Mouse (Mus musculus) small intestine, adult 10 weeks (tissue): ENCODE data around the gene Serpina1b. TPM values are rescaled to one million over a fixed set of nuclear protein-coding genes. Genes with fewer than 3 reads are reported as not detected.

Experiments used
- polyA plus RNA-seq: library from polyadenylated mRNA; stranded (reverse); fragments of 350-450 nt; fragmentation: Illumina TruSeq; extraction: RNeasy Lipid Tissue Mini Kit (QIAGEN cat#74804); gene quantifications from one replicate; pipeline ENCODE4 v1.2.3, GENCODE M21; 2014; ENCODE audit warnings: low replicate concordance

The Serpina1b gene
- 2.2 TPM for polyA plus RNA-seq

DNA sequence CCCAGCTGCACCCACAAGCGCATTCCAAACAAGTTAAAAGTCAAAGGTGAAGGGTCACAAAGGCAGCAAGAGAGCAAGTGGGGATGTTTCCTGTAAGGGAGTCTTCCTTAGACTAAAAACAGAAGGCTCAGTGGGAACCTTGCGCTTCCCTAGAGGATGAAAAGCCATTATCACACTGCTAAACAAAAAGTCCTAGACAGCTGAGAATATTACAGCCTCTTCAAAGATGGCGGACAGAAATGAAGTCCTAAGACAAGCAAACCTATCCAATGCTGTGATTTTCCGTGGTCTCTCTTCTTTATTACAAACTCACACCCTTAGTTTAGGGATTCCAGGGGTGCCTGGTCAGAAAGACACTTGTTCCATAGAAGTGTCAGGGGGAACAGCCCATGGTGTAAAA lies at the start of gene Serpina1b:
Serpina1b (minus strand) TSS at position 101 of the 400 bp plus-strand sequence.

GRCm38 (mm10) chr12:103863101-103863974 lies 33.2 kb upstream of the Serpina1b start, which contains the start of gene Serpina1a:
Gene Serpina1a, minus strand, starts transcription at chr12:103863562.

DNA sequence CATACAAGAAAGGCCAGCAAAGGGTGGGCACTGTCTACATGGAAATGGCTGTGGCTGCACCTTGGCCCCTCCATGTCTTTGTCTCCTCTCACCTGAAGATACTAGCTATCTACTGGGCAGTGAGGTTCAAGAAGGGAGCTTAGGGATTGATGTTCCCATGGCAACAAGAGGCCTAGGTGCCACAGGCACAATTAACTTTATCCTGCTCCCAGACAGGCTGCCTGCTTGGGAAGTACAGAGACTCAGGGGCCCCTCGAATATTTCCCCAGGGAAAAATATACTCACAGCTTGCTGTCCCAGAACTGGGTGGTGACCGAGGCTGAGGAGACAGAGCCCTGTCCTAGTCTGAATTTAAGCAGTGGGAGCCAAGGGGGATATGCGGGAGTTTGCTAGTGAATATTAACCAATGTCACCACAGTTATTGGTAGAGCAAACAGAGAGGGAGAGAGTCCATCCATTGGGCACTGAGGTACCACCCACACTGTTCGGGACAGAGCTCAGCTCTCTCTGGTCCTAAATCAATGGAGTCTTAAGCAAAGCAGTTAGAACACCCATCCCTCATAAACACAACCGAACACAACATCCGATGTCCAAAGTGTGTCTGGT lies 56.8 kb downstream of the Serpina1b start, which contains the start of gene Serpina1d:
Serpina1d (minus strand) TSS at position 347 of the 606 bp plus-strand sequence.

DNA sequence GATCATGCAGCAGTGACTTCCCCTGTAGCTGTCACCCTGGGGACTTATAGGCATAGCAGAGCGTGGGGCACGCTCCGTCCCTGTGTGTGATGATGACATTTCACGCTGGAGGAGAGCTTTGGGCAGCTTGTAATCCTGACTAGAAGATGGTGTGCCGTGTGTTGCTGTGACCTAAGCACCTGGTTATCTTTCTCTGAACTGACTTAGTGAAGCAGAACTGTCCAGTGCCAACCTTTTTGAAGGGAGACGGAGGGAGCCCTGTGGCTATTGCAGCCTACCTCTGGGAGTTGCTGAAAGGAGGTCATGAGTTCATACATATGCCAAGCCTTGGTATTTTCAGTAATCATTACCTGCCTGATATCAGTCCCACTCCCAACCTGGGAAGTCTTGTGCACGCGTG lies 134.7 kb downstream of the Serpina1b start, which contains the start of gene Serpina1f:
Serpina1f (minus strand) TSS at position 101 of the 400 bp plus-strand sequence.

Other genes with a start within 250 kb of the Serpina1b start
- gene Serpina10, start 198.9 kb downstream of the Serpina1b start, polyA plus RNA-seq = not detected
- not detected for gene Serpina6, start 173.2 kb downstream of the Serpina1b start, polyA plus RNA-seq
- not detected for gene Serpina16, start 154.2 kb downstream of the Serpina1b start, polyA plus RNA-seq
- gene Serpina1f, start 134.8 kb downstream of the Serpina1b start, polyA plus RNA-seq = not detected
- gene Serpina1d, start 56.8 kb downstream of the Serpina1b start, polyA plus RNA-seq = 0.63 TPM
- 0.59 TPM for gene Serpina1a, start 33.2 kb upstream of the Serpina1b start, polyA plus RNA-seq
- 2.3 TPM for gene Serpina1c, start 74.5 kb upstream of the Serpina1b start, polyA plus RNA-seq
- gene Serpina1e, start 128.6 kb upstream of the Serpina1b start, polyA plus RNA-seq = 1.0 TPM
- gene Serpina11, start 159.6 kb upstream of the Serpina1b start, polyA plus RNA-seq = not detected
- gene Serpina9, start 183.4 kb upstream of the Serpina1b start, polyA plus RNA-seq = not detected
- gene Serpina12, start 214.1 kb upstream of the Serpina1b start, polyA plus RNA-seq = not detected